Mouse (Mus musculus) heart, adult 9 months (tissue): Measurements from ENCODE around the gene Ctbs.

Experiments
- DNase-seq, 2 experiments: peaks; one replicate each; pipeline ENCODE4 v3.0.0; 2022; ENCODE audit warnings: low spot score in 2 of 2

Gene Ctbs

DNA sequence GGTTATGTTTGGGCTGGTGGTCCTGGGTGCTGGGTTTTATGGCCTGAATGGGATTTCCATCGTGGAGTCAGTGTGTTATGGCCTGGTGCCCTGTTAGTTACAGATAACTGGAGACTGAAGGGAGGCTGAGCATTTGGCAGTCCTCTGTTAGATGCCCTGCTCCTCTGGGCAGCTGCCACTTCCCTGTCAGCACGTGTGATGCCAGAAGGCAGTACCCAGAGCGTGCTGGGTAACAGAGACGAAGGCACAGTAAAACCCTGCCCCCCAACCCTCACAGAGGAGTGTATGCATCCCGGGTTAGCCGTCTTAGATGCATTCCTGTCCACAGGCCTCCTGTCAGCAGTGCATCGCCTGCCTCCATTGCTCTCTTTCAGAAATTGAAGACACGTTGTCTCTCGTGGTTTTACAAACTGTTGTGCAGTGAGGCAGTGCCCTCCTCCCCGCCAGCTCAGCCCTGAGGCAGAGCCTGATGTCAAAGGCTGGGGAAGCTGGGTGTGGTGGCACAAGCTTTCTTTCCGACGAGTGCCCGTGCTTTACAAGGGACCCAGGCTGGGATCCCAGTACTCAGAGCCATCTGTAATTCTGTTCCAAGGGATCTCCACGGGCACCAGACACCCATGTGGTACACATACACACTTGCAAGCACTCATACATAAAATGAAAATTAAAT, 15.8 kb upstream of the Ctbs start:
- DNase-seq, result no peak

GRCm38 (mm10) chr3:146434686-146435085, 14.9 kb upstream of the Ctbs start:
- no peak for DNase-seq

DNA sequence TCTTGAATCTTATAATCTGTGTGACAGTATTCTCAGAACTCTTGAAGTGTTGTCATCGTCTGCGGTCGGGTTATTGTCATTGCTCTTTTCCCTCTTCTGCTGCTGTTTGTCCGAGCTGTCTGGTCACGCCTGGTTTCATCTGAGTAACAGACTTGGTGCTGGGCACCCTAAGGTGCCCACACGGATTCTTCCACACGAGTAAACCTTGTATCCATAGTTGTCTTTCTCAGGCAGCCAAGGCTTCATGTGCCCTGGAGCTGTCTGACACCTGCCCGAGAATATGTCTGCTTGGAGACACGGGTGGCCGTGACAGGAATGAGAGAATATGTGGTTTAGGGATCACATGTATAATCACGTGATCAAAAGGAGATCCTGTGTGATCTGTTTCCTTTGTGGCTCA, 14.1 kb upstream of the Ctbs start:
- no peak for DNase-seq

- DNase-seq, result no peak
These were observed 13.5 kb upstream of the Ctbs start for GRCm38 (mm10) chr3:146436114-146436513.

GRCm38 (mm10) chr3:146440011-146440410, 9.6 kb upstream of the Ctbs start:
- no peak for DNase-seq

DNA sequence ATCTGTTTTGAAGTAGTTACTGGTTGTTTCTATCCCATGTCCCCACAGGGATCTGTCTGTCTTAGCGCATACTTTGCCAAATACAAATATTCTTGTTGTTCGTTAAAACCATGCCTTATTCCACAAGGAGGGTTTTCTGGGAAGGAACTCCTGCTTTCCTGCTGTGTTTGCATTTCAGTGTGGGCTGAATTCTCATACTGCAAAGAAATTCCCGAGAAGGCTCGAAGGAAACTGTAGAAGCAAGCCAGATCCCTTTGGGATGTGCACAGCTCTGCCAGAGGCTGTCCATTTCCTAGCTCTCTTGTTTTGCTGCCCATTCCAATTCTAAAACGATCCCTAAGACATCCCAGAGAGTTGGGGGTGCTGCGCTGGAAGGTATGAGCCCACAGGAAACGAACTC, 9.2 kb upstream of the Ctbs start:
- DNase-seq, result no peak

GRCm38 (mm10) chr3:146442484-146442883, 7.1 kb upstream of the Ctbs start:
- no peak for DNase-seq

DNA sequence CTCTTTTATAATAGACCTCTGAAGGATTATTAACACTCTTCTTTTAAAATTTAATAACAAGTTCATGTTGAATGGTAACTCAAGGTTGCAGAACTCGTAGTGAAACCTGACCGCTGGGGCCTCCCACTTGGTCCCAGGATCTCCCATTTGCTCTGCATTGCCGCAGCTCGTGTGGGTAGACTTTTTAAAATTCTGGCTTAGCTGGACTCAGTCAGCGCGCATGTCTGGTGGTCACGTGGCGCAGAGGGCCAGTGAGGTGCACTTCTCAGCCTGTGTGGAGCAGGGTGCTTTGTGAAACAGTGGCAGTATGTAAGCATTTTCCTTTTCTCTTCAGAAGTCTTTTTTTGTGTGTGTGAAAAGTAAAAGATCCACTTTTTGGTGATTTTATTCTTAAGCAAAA, 6.7 kb upstream of the Ctbs start:
- no peak for DNase-seq

GRCm38 (mm10) chr3:146443380-146443779, 6.2 kb upstream of the Ctbs start:
- DNase-seq, result no peak

DNA sequence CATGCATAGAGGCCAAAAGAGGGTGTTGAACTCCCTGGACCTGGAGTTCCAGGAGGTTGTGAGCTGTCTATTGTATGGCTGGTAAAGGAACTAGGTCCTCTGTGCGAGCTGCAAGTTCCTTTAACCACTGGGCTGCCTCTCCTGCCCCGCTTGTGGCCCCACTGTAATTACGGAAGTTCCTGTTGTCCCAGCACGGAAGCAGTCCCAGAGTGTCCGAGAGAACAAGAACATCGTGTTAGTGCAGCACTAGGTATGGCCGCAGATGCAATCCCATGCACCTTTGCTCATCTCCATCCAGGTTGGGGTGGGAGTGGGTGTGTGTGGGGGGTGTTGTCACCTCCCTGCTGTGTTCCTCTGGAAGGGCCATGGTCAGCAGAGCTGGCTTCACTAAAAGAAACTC, 4.7 kb upstream of the Ctbs start:
- no peak for DNase-seq

GRCm38 (mm10) chr3:146447156-146447555, 2.4 kb upstream of the Ctbs start:
- no peak for DNase-seq

DNA sequence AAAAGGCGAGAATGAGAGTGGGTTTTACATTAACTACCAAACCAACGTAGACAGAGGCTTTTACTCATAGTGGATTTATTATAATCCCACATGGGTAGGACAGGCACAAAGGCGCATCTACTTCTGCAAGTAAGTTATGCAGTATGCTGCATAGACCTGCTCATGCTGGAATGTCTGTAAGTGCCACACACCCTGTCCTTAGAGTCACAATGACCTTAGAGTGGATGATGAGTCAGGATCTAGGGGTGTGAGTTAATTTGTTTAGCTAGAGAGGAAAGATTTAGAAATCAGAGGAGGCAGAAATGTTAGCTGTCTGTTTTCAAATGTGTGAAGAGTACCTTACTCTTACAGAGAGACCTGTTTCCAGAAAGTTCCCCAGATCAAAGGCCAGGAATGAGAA, 2.0 kb upstream of the Ctbs start:
- no peak for DNase-seq

GRCm38 (mm10) chr3:146448372-146448771, 1.2 kb upstream of the Ctbs start:
- no peak for DNase-seq

DNA sequence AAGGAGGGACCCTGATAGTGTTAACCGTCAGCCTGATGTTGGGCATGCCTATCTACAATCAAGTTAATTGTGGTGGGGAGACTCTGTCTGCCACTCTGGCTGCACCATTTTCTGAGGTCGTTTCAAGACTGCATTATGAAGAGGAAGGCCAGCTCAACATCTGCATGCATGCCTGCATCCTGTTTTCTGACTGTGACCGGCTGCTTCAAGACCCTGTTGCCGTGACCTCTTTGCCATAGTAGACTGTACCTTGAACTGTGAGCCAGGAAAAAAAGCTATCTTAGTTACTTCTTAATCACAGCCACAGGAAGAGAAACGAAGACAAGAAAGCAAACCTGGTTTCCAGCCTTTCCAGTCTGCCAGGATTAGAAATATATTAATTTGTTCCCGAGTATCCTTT, 626 bp upstream of the Ctbs start:
- DNase-seq, result no peak

GRCm38 (mm10) chr3:146450371-146450841, 811 bp downstream of the Ctbs start:
- peak; percentile 91 to 92 for DNase-seq

GRCm38 (mm10) chr3:146451375-146451774, 1.8 kb downstream of the Ctbs start:
- DNase-seq, result no peak

DNA sequence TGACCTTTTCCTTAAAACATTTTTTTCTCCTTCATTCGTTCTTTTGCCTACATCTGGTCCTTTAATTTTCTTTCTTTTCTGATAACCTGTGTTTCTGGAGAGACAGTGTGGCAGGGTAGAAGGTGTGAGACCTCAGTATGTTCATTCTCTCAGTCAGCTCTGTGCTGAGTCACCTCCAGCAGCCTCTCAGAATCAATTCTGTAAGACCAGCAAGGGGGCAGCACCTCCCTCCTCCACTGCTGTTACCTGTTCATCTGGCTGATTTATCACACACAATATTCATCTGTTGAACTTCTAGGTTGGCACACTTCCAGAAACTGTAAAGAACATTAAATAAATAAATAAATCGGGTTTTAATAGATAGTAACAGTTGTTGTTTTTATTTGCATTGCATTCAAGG, 13.3 kb downstream of the Ctbs start:
- DNase-seq, result no peak

DNA sequence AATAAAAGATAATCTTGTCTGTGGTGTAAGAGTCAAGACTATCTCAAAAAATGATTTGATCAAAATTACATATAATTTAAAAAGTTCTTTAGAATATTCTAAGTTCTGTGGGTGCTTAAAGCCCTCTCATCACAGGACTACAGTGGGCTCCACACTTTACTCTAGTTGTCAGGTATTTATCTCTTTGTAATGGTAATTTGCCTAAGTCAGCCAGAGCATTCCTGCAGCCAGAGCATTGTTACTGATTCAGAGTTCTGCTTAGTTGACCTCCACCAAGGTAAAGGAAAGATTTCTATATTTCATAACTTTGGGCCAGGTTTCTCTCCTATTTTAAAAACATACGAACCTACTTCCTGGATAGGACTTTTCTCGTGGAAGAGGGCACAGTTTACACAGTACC, 19.6 kb downstream of the Ctbs start:
- no peak for DNase-seq

DNA sequence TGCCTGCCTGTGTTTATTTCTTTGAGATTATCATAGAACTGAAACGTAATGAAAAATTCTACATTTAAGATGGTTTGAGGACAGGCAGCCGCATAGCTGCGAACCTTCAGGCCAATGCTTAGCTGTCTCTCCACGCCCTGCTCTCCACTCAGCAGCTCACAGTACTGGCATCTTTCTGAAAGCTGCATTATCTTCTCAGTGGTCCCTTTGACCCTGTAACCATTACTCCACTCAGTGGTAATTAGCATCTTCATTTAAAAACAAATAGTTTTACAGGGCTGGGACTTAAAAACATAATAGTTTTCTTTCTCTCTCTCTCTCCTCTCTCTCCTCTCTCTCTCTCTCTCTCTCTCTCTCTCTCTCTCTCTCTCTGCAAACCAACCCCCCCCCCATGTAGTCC, 23.1 kb downstream of the Ctbs start:
- no peak for DNase-seq

GRCm38 (mm10) chr3:146473741-146474140, 24.1 kb downstream of the Ctbs start:
- DNase-seq, result no peak

GRCm38 (mm10) chr3:146474428-146474827, 24.8 kb downstream of the Ctbs start:
- no peak for DNase-seq

DNA sequence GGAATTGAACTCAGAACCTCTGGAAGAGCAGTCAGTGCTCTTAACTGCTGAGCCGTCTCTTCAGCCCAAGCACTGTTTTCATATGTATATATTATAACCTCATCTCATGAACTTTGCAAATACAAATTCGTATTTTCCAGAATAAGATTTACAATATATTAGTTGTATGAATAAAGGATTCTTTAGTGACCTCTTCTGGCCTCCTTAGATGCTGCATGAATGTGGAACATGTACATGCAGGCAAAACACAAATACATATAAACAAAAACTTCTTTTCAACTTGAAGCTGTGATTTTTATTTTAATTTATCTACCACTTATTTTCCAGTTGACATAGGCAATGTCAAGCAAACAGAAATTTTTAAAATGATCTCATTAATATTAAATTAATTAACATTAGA, 32.4 kb downstream of the Ctbs start:
- no peak for DNase-seq

GRCm38 (mm10) chr3:146486464-146486863, 36.9 kb downstream of the Ctbs start:
- DNase-seq, result no peak

DNA sequence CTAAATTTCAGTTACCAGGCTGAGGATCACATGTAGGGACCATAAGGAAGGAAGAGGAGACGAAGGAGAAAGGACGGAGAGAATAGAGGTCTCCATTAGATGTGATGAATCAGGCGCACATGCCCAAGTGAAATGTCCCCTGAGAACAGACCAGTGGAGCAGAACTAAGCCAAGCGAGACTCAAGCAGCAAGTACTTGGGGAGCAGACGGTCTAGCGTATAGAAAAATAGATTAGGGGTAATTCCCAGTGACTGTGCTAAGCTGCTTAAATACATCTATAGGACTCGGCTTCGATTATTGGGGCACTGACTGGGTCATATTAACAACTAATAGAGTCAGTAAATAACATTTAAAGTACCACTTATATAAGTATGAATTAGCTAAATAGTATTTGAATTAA, 45.3 kb downstream of the Ctbs start:
- no peak for DNase-seq
